ENCODE assay signal across 19 mouse cellular contexts in the genomic region with DNA sequence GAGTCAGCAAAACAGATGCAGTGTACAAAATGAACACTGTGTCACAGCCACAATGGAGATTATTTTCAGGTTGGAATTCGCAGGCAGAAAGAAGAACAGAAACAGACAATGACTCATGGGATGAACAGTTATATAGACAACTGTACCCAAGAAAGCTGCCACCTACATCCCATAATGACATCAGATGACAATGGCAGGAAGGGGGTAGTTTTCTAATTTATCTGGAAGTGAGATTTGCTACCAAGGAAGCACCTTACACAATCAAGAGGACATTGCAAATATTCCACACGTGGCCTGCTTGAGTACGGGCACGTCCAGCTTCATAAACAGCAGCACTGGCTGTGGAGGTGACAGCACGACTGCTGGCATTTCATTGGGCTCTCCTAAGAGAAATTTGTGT. TPM values are rescaled to one million over a fixed set of nuclear protein-coding genes. Genes with fewer than 3 reads are reported as not detected.
DNase-seq lines count a peak whose midpoint lies in the region; ATAC-seq and TF ChIP-seq lines count a peak whose summit lies in the region.
"Had no signal": no experiment of that assay in that cellular context is flagged by ENCODE, and none has a peak within 500 bp of the region (broad histone marks: within the 10 kb centered on the region; RNA-seq: fewer than 3 reads in every experiment).

No protein-coding gene starts in this region.

- H3K27me3 ChIP-seq in liver, adult 2 months (ENCODE audit: control insufficient read depth, insufficient read depth, low read length) = no peaks in the 10 kb centered on the region
- no peaks in the 10 kb centered on the region for H3K27me3 ChIP-seq in liver, embryonic 11.5 days (replicated peaks; ENCODE audit: control insufficient read depth, insufficient read depth, low read length)
- no peaks in the 10 kb centered on the region for H3K27me3 ChIP-seq in myocyte (ENCODE audit: control insufficient read depth, insufficient read depth, insufficient read length)
- H3K27me3 ChIP-seq in midbrain, embryonic 13.5 days = 0 out of 2 replicates have a peak, but pooled peaks cover 3% of the 10 kb centered on the region
- H3K27me3 ChIP-seq: neural tube, embryonic 12.5 days had no signal

- no peaks in the 10 kb centered on the region for H3K9me3 ChIP-seq in liver, embryonic 11.5 days (ENCODE audit: control insufficient read depth, low read length)
- no peaks in the 10 kb centered on the region for H3K9me3 ChIP-seq in midbrain, embryonic 13.5 days
- H3K9me3 ChIP-seq: embryonic facial prominence, embryonic 10.5 days; neural tube, embryonic 12.5 days had no signal

- peak overlapping the region; percentile 44; the same call in 1 of the 2 replicates for H3K27ac ChIP-seq in liver, adult 2 months (replicated peaks; ENCODE audit: insufficient read depth, low read depth, low read length)
- H3K27ac ChIP-seq in bone marrow macrophage, adult 2 months (ENCODE audit: insufficient read depth, low read depth, low read length) = peak overlapping the region; percentile 65
- H3K27ac ChIP-seq in liver, embryonic 11.5 days (ENCODE audit: low read depth, low read length) = no peak overlapping the region; the same call in 1 of the 2 replicates
- H3K27ac ChIP-seq in midbrain, embryonic 13.5 days = no peak overlapping the region
- H3K27ac ChIP-seq: embryonic facial prominence, embryonic 10.5 days; neural tube, embryonic 12.5 days had no signal

- TF ChIP-seq POLR2A in liver, adult 2 months (IDR thresholded peaks at IDR 0.05; ENCODE audit: extremely low read depth, insufficient read depth, low read length) = no peak
- TF ChIP-seq POLR2A in bone marrow macrophage, adult 2 months (IDR thresholded peaks at IDR 0.05; ENCODE audit: borderline replicate concordance, low read depth, low read length) = no peak
- TF ChIP-seq POLR2A in myocyte (IDR thresholded peaks at IDR 0.05; ENCODE audit: insufficient read length, low read depth) = no peak

- no peak overlapping the region for H3K4me3 ChIP-seq in liver, adult 2 months (ENCODE audit: insufficient read depth, low read depth, low read length)
- peak overlapping the region; percentile 4; the same call in 1 of the 2 replicates for H3K4me3 ChIP-seq in bone marrow macrophage, adult 2 months (ENCODE audit: insufficient read depth, low read length)
- no peak overlapping the region for H3K4me3 ChIP-seq in liver, embryonic 11.5 days (ENCODE audit: low read depth, low read length)
- no peak overlapping the region for H3K4me3 ChIP-seq in myocyte
- no peak overlapping the region for H3K4me3 ChIP-seq in midbrain, embryonic 13.5 days (replicated peaks)
- H3K4me3 ChIP-seq: embryonic facial prominence, embryonic 10.5 days; erythroblast, embryonic 14.5 days; neural tube, embryonic 12.5 days had no signal

- WGBS in liver, adult 2 months = 30% methylated on average over 5 of the region's 5 CpGs
- WGBS in liver, embryonic 11.5 days = 73% methylated on average over 5 of the region's 5 CpGs
- 89% methylated on average over 5 of the region's 5 CpGs for WGBS in midbrain, embryonic 13.5 days

- H3K4me1 ChIP-seq in liver, adult 2 months (ENCODE audit: control insufficient read depth, insufficient read depth, low read length) = peaks cover 28% of the 10 kb centered on the region
- H3K4me1 ChIP-seq in bone marrow macrophage, adult 2 months (ENCODE audit: control insufficient read depth, insufficient read depth, low read length) = peaks cover 79% of the 10 kb centered on the region
- peaks cover 80% of the 10 kb centered on the region for H3K4me1 ChIP-seq in liver, embryonic 11.5 days (replicated peaks; ENCODE audit: control insufficient read depth, insufficient read depth, low read length)
- H3K4me1 ChIP-seq in midbrain, embryonic 13.5 days (replicated peaks) = peaks cover 12% of the 10 kb centered on the region

- H3ac ChIP-seq in myocyte (ENCODE audit: control insufficient read depth, insufficient read length) = no peak overlapping the region

- no peak for TF ChIP-seq CTCF in liver, adult 2 months (IDR thresholded peaks at IDR 0.05; ENCODE audit: low read depth, low read length)
- no peak for TF ChIP-seq CTCF in bone marrow macrophage, adult 2 months (IDR thresholded peaks at IDR 0.05; ENCODE audit: low read depth, low read length)

- no peak for DNase-seq in liver, adult 2 months (ENCODE audit: extremely low read depth, low read depth, low spot score)
- no peak for DNase-seq in liver
- no peak for DNase-seq in liver, embryonic 11.5 days (ENCODE audit: low spot score)
- DNase-seq in cerebellum, adult 11-12 months = no peak
- DNase-seq: adrenal gland, postnatal 14 days; cerebellum, postnatal 10 days; gastrocnemius, postnatal 25 days; heart, postnatal 36 days; kidney, adult 2 months; kidney, postnatal 4 days; midbrain, embryonic 14.5 days; thymus, postnatal 4 days had no signal

- H3K9ac ChIP-seq in liver, adult 2 months (ENCODE audit: low read depth, low read length) = no peak overlapping the region
- H3K9ac ChIP-seq in liver, embryonic 11.5 days (ENCODE audit: low read depth, low read length) = no peak overlapping the region
- no peak overlapping the region for H3K9ac ChIP-seq in midbrain, embryonic 13.5 days (replicated peaks)
- H3K9ac ChIP-seq: neural tube, embryonic 12.5 days had no signal

- H3K79me2 ChIP-seq in liver, adult 2 months (ENCODE audit: control insufficient read depth, insufficient read depth, low read length) = peaks cover 37% of the 10 kb centered on the region; the same call in 1 of the 2 replicates
- peaks cover 66% of the 10 kb centered on the region for H3K79me2 ChIP-seq in myocyte (ENCODE audit: control insufficient read depth, insufficient read depth)

- no peak for ATAC-seq in liver, embryonic 11.5 days (replicated peaks; ENCODE audit: low FRiP score)
- ATAC-seq in midbrain, embryonic 13.5 days = no peak

- H3K36me3 ChIP-seq in liver, adult 2 months (ENCODE audit: control insufficient read depth, insufficient read depth, low read length) = no peaks in the 10 kb centered on the region
- H3K36me3 ChIP-seq in liver, embryonic 11.5 days (ENCODE audit: control insufficient read depth, insufficient read depth, low read length) = no peaks in the 10 kb centered on the region
- H3K36me3 ChIP-seq in myocyte (ENCODE audit: control insufficient read depth, insufficient read depth) = no peaks in the 10 kb centered on the region
- H3K36me3 ChIP-seq in midbrain, embryonic 13.5 days = no peaks in the 10 kb centered on the region
- H3K36me3 ChIP-seq: embryonic facial prominence, embryonic 10.5 days; neural tube, embryonic 12.5 days had no signal

- peak overlapping the region; percentile 20; the same call in 1 of the 2 replicates for H3K4me2 ChIP-seq in liver, embryonic 11.5 days
- peak overlapping the region; percentile 50 for H3K4me2 ChIP-seq in myocyte (ENCODE audit: low read depth)
- H3K4me2 ChIP-seq in midbrain, embryonic 13.5 days (replicated peaks) = no peak overlapping the region
- H3K4me2 ChIP-seq: heart, embryonic 11.5 days; neural tube, embryonic 12.5 days had no signal

TF ChIP-seq in myocyte, 11 proteins besides CTCF, POLR2A, EP300 and RAD21:
- TF ChIP-seq MYOD1 (IDR thresholded peaks at IDR 0.05; ENCODE audit: control insufficient read depth in 1 of 3, insufficient read length in 2 of 3, low read depth in 2 of 3) = no peak
- no peak for TF ChIP-seq SRF (IDR thresholded peaks at IDR 0.05; ENCODE audit: control insufficient read depth, insufficient read length, low read depth)
- no peak for TF ChIP-seq REST (IDR thresholded peaks at IDR 0.05; ENCODE audit: insufficient read depth, insufficient read length)
- TF ChIP-seq TCF12 (IDR thresholded peaks at IDR 0.05; ENCODE audit: insufficient read depth, poor library complexity, severe bottlenecking) = no peak

RNA-seq across cellular contexts. Expression of a gene that starts 7.9 kb away (rescaled TPM):
- total RNA-seq in liver, adult 2 months (2014; rRNA removed) = 13.7 and 16.9 TPM in 2 replicates
- 19.2 and 20.8 TPM in 2 replicates for polyA plus RNA-seq in liver, adult 2 months (2012; rRNA removed)
- 137 and 139 TPM in 2 replicates for polyA plus RNA-seq in bone marrow macrophage, adult 2 months (2012; ENCODE audit: insufficient read depth, insufficient read length, missing spikeins)
- 38.8 and 42.3 TPM in 2 replicates for polyA plus RNA-seq in liver, embryonic 11.5 days (2014; fragmentation: Nextera tagmentation; extraction: Ambion mirVana)
- polyA plus RNA-seq in myocyte (2012; fragmentation: generic; extraction: Trizol) = 31.3 TPM
- polyA plus RNA-seq in midbrain, embryonic 13.5 days (2015; fragmentation: Nextera tagmentation; extraction: Ambion mirVana) = 30.9 and 34.2 TPM in 2 replicates

RNA-seq across cellular contexts. Expression of a gene that starts 30.0 kb away (rescaled TPM):
- total RNA-seq in liver, adult 2 months (2014; rRNA removed) = not detected in 2 replicates
- polyA plus RNA-seq in liver, adult 2 months (2012; rRNA removed) = not detected in 2 replicates
- not detected in 2 replicates for polyA plus RNA-seq in bone marrow macrophage, adult 2 months (2012; ENCODE audit: insufficient read depth, insufficient read length, missing spikeins)
- 1.9 and 2.9 TPM in 2 replicates for polyA plus RNA-seq in liver, embryonic 11.5 days (2014; fragmentation: Nextera tagmentation; extraction: Ambion mirVana)
- not detected for polyA plus RNA-seq in myocyte (2012; fragmentation: generic; extraction: Trizol)
- polyA plus RNA-seq in midbrain, embryonic 13.5 days (2015; fragmentation: Nextera tagmentation; extraction: Ambion mirVana) = 6.1 and 8.3 TPM in 2 replicates
- polyA plus RNA-seq: kidney, adult 2 months had no signal

RNA-seq across cellular contexts. Expression of a gene that starts 57.7 kb away (rescaled TPM):
- total RNA-seq in liver, adult 2 months (2014; rRNA removed) = 1.3 and 3.5 TPM in 2 replicates
- polyA plus RNA-seq in liver, adult 2 months (2012; rRNA removed) = 0.87 and 1.00 TPM in 2 replicates
- polyA plus RNA-seq in bone marrow macrophage, adult 2 months (2012; ENCODE audit: insufficient read depth, insufficient read length, missing spikeins) = 2.0 and 2.4 TPM in 2 replicates
- polyA plus RNA-seq in liver, embryonic 11.5 days (2014; fragmentation: Nextera tagmentation; extraction: Ambion mirVana) = 4.2 and 5.6 TPM in 2 replicates
- polyA plus RNA-seq in myocyte (2012; fragmentation: generic; extraction: Trizol) = 0.61 TPM
- polyA plus RNA-seq in midbrain, embryonic 13.5 days (2015; fragmentation: Nextera tagmentation; extraction: Ambion mirVana) = 8.8 and 9.4 TPM in 2 replicates

Comparison
In these comparisons a context has a peak if more than half of its experiments do, and no peak if none do; other contexts are left out.
1. H3K27ac ChIP-seq: peak in liver, adult 2 months (single experiment) and bone marrow macrophage, adult 2 months (single experiment); none in liver, embryonic 11.5 days (single experiment) and midbrain, embryonic 13.5 days (single experiment).